Mouse (Mus musculus): Measurements from ENCODE around the gene Rnh1.
A peak's percentile ranks its signal among the peaks of the same experiment; 100 is the strongest.

Gene Rnh1

GRCm38 (mm10) chr7:141155362-141155761 is 17.3 kb downstream of the Rnh1 start:
- DNase-seq: no peak

GRCm38 (mm10) chr7:141148639-141149038 is 24.0 kb downstream of the Rnh1 start:
- DNase-seq: no peak

GRCm38 (mm10) chr7:141147044-141147443 is 25.6 kb downstream of the Rnh1 start:
- DNase-seq: no peak

GRCm38 (mm10) chr7:141146043-141146595 is 26.5 kb downstream of the Rnh1 start:
- DNase-seq: no peak

GRCm38 (mm10) chr7:141145403-141145802 is 27.3 kb downstream of the Rnh1 start:
- no peak for DNase-seq

- no peak for DNase-seq
Observed at GRCm38 (mm10) chr7:141144650-141145049, 28.0 kb downstream of the Rnh1 start.

GRCm38 (mm10) chr7:141143861-141144260 is 28.8 kb downstream of the Rnh1 start:
- DNase-seq: no peak

GRCm38 (mm10) chr7:141143112-141143511 is 29.5 kb downstream of the Rnh1 start:
- peak in 1 of 2 experiments; percentile 26 for DNase-seq

GRCm38 (mm10) chr7:141141326-141141725 is 31.3 kb downstream of the Rnh1 start:
- DNase-seq: no peak

- peak in 1 of 2 experiments; percentile 9 for DNase-seq
Observed at GRCm38 (mm10) chr7:141131904-141132755, 40.5 kb downstream of the Rnh1 start.

GRCm38 (mm10) chr7:141131024-141131820 is 41.4 kb downstream of the Rnh1 start:
- DNase-seq: peak; percentile 88 to 91

GRCm38 (mm10) chr7:141123517-141123856 is 49.2 kb downstream of the Rnh1 start:
- no peak for DNase-seq

- DNase-seq: peak; percentile 97 to 99
Observed at GRCm38 (mm10) chr7:141122689-141123516, 49.8 kb downstream of the Rnh1 start.

GRCm38 (mm10) chr7:141122245-141122644 is 50.4 kb downstream of the Rnh1 start, which contains the start of gene Ptdss2:
Ptdss2 (plus strand) TSS chr7:141122382.
- peak; percentile 71 to 77 for DNase-seq

GRCm38 (mm10) chr7:141121051-141121531 is 51.6 kb downstream of the Rnh1 start:
- DNase-seq: peak; percentile 20 to 21

GRCm38 (mm10) chr7:141120605-141121004 is 52.1 kb downstream of the Rnh1 start:
- DNase-seq: no peak

GRCm38 (mm10) chr7:141119487-141119886 is 53.2 kb downstream of the Rnh1 start:
- DNase-seq: no peak

- peak; percentile 60 to 65 for DNase-seq
Observed at GRCm38 (mm10) chr7:141117636-141118035, 55.0 kb downstream of the Rnh1 start, which contains the start of gene Ano9. Ano9 (minus strand) TSS chr7:141117806.

- no peak for DNase-seq
Observed at GRCm38 (mm10) chr7:141115874-141116273, 56.8 kb downstream of the Rnh1 start.

Data from lung, adult 18-20 months (tissue).